Mouse (Mus musculus): ENCODE measurements at regions not wholly inside any gene's neighbourhood (a gene's known extent, or its start where the extent isn't known, plus 50 kb on each side); places are given as distances from the start of the nearest gene placed in this dataset.
A peak's percentile ranks its signal among the peaks of the same experiment; 100 is the strongest.

GRCm38 (mm10) chr10:25089705-25090386 lies 162.6 kb upstream of the Arg1 start:
- no peak overlapping the region for H3K4me2 ChIP-seq (ENCODE audit: low read length)
- no peak overlapping the region for H3K4me3 ChIP-seq (replicated peaks; ENCODE audit: low read depth, low read length)
- H3K4me1 ChIP-seq (replicated peaks; ENCODE audit: insufficient read depth, low read length), result no peaks in the 10 kb centered on the region
- WGBS, result 75% methylated on average over 4 of the region's 4 CpGs
- no peaks in the 10 kb centered on the region for H3K27me3 ChIP-seq (ENCODE audit: insufficient read depth, low read length)
- no peak overlapping the region for H3K27ac ChIP-seq
- H3K9ac ChIP-seq (ENCODE audit: low read depth, low read length), result no peak overlapping the region
- H3K36me3 ChIP-seq (ENCODE audit: insufficient read depth, low read length), result no peaks in the 10 kb centered on the region
- ATAC-seq (replicated peaks; ENCODE audit: low FRiP score, low read depth), result no peak
- H3K9me3 ChIP-seq (replicated peaks; ENCODE audit: low read length), result no peaks in the 10 kb centered on the region
- no peak for TF ChIP-seq CTCF (IDR thresholded peaks at IDR 0.05; ENCODE audit: low read depth)
- no peak for DNase-seq (ENCODE audit: low spot score)

GRCm38 (mm10) chr10:25086745-25087144 lies 159.5 kb upstream of the Arg1 start:
- no peak for TF ChIP-seq CTCF (IDR thresholded peaks at IDR 0.05; ENCODE audit: low read depth)
- no peak overlapping the region for H3K27ac ChIP-seq
- DNase-seq (ENCODE audit: low spot score), result no peak
- H3K4me1 ChIP-seq (replicated peaks; ENCODE audit: insufficient read depth, low read length), result no peaks in the 10 kb centered on the region
- H3K4me3 ChIP-seq (replicated peaks; ENCODE audit: low read depth, low read length), result no peak overlapping the region
- 96% methylated on average over 17 of the region's 17 CpGs for WGBS
- H3K27me3 ChIP-seq (ENCODE audit: insufficient read depth, low read length), result no peaks in the 10 kb centered on the region
- H3K9ac ChIP-seq (ENCODE audit: low read depth, low read length), result no peak overlapping the region
- H3K36me3 ChIP-seq (ENCODE audit: insufficient read depth, low read length), result no peaks in the 10 kb centered on the region
- no peaks in the 10 kb centered on the region for H3K9me3 ChIP-seq (replicated peaks; ENCODE audit: low read length)
- no peak for ATAC-seq (replicated peaks; ENCODE audit: low FRiP score, low read depth)
- H3K4me2 ChIP-seq (ENCODE audit: low read length), result no peak overlapping the region

GRCm38 (mm10) chr10:25082930-25083329 lies 155.6 kb upstream of the Arg1 start:
- Histone ChIP-seq H3K9ac (ENCODE audit: low read depth, low read length) (no peak overlapping the region), H3K27me3 (ENCODE audit: insufficient read depth, low read length) (no peaks in the 10 kb centered on the region), H3K36me3 (ENCODE audit: insufficient read depth, low read length) (no peaks in the 10 kb centered on the region), H3K4me2 (ENCODE audit: low read length) (no peak overlapping the region), H3K4me1 (replicated peaks; ENCODE audit: insufficient read depth, low read length) (no peaks in the 10 kb centered on the region), H3K4me3 (replicated peaks; ENCODE audit: low read depth, low read length) (no peak overlapping the region), H3K27ac (peak overlapping the region; percentile 42; the same call in 1 of the 2 replicates), H3K9me3 (replicated peaks; ENCODE audit: low read length) (no peaks in the 10 kb centered on the region)
- no peak for TF ChIP-seq CTCF (IDR thresholded peaks at IDR 0.05; ENCODE audit: low read depth)
- DNase-seq (ENCODE audit: low spot score), result peak; percentile 20
- ATAC-seq (replicated peaks; ENCODE audit: low FRiP score, low read depth), result no peak
- WGBS, result 58% methylated on average over 10 of the region's 10 CpGs

DNA sequence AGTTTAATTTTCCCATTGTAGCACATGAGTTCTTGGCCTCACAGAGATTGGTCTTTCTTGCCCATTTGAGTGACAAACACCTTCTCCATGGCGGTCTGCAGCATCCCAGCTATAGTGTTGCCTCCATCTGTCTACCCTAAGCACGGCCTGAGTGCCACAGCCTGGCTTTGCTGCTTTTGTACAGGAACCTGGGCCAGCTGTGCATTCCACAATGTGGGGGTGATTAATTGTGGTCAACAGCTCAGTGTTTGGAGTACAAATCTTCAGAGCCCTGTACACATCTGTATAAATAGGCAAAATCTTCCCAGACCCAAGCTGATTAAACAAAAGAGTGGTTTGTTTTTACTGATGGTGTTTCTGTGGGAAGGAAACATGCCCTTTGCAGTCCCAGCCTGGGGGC lies 145.3 kb upstream of the Arg1 start:
- no peaks in the 10 kb centered on the region for H3K27me3 ChIP-seq (ENCODE audit: insufficient read depth, low read length)
- DNase-seq (ENCODE audit: low spot score) (no peak), ATAC-seq (replicated peaks; ENCODE audit: low FRiP score, low read depth) (no peak)
- H3K4me1 ChIP-seq (replicated peaks; ENCODE audit: insufficient read depth, low read length), result no peaks in the 10 kb centered on the region
- no peak overlapping the region for H3K4me2 ChIP-seq (ENCODE audit: low read length)
- no peak overlapping the region for H3K4me3 ChIP-seq (replicated peaks; ENCODE audit: low read depth, low read length)
- WGBS, result 52% methylated on average over 2 of the region's 2 CpGs
- no peaks in the 10 kb centered on the region for H3K9me3 ChIP-seq (replicated peaks; ENCODE audit: low read length)
- H3K36me3 ChIP-seq (ENCODE audit: insufficient read depth, low read length), result no peaks in the 10 kb centered on the region
- no peak for TF ChIP-seq CTCF (IDR thresholded peaks at IDR 0.05; ENCODE audit: low read depth)
- H3K9ac ChIP-seq (ENCODE audit: low read depth, low read length), result no peak overlapping the region
- no peak overlapping the region for H3K27ac ChIP-seq

DNA sequence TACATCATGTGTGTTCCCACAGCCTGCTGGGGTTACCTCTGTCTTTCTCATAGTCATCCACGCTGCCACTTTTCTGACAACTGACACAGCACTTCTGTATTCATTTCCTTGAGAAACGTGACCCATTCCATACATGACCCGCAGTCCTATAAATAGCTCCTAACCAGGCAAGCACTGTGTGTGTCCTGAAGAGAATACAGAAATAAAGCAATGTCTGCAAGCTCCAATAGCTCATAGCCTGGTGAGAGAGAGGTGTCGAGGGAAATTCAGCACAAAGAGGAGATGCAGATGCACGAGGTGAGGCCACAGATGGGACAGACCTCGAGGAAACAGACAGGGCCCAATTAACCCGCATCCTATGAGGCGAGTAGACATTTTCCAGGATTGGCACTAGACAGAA lies 141.0 kb upstream of the Arg1 start:
- H3K27me3 ChIP-seq (ENCODE audit: insufficient read depth, low read length), result no peaks in the 10 kb centered on the region
- no peak for ATAC-seq (replicated peaks; ENCODE audit: low FRiP score, low read depth)
- no peaks in the 10 kb centered on the region for H3K4me1 ChIP-seq (replicated peaks; ENCODE audit: insufficient read depth, low read length)
- WGBS, result 51% methylated on average over 8 of the region's 8 CpGs
- H3K27ac ChIP-seq, result no peak overlapping the region
- no peaks in the 10 kb centered on the region for H3K9me3 ChIP-seq (replicated peaks; ENCODE audit: low read length)
- H3K36me3 ChIP-seq (ENCODE audit: insufficient read depth, low read length), result no peaks in the 10 kb centered on the region
- no peak for TF ChIP-seq CTCF (IDR thresholded peaks at IDR 0.05; ENCODE audit: low read depth)
- no peak overlapping the region for H3K4me3 ChIP-seq (replicated peaks; ENCODE audit: low read depth, low read length)
- H3K4me2 ChIP-seq (ENCODE audit: low read length), result no peak overlapping the region
- no peak for DNase-seq (ENCODE audit: low spot score)
- H3K9ac ChIP-seq (ENCODE audit: low read depth, low read length), result no peak overlapping the region

DNA sequence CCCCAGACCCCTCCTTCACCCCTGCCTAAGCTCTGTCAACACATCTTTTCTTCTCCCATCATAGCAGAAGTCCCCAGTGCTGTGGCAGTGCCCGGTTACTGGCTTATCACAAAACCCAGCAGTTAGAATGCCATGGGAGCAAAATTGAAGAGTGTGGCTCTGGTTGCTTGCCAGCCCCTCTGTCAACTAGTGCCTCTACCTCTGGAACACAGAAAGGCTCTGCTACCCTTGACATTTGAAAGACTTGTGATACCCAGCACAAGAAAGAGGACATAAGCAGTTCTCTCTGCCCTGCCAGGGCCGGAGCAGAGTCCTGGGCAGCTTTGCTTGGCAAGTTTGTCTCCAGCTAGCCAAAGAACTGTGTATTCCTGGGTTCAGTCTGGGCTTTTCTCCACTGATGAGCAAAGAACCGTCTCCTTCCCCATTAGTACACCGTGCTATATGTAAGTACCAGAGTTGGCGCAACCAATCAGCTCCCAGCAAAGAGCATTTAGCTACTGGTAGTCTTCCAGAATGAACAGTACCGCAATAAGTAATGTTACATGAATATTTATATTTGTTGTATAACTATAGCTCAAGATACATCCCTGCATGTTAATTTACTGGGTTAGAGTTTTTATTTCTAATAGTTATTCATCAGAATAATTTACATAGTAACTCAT lies 137.5 kb upstream of the Arg1 start:
- no peak for TF ChIP-seq CTCF (IDR thresholded peaks at IDR 0.05; ENCODE audit: low read depth)
- Histone ChIP-seq H3K9me3 (replicated peaks; ENCODE audit: low read length) (no peaks in the 10 kb centered on the region), H3K27ac (no peak overlapping the region), H3K4me3 (replicated peaks; ENCODE audit: low read depth, low read length) (no peak overlapping the region), H3K4me1 (replicated peaks; ENCODE audit: insufficient read depth, low read length) (no peaks in the 10 kb centered on the region), H3K4me2 (ENCODE audit: low read length) (no peak overlapping the region), H3K36me3 (ENCODE audit: insufficient read depth, low read length) (no peaks in the 10 kb centered on the region), H3K27me3 (ENCODE audit: insufficient read depth, low read length) (no peaks in the 10 kb centered on the region), H3K9ac (ENCODE audit: low read depth, low read length) (no peak overlapping the region)
- ATAC-seq (replicated peaks; ENCODE audit: low FRiP score, low read depth) (no peak), DNase-seq (ENCODE audit: low spot score) (no peak)
- WGBS, result 88% methylated on average over 6 of the region's 6 CpGs

Measured in kidney, postnatal 0 days (tissue).